Mouse (Mus musculus) MEL (cell line): ENCODE results near the gene Tub. TPM values are rescaled to one million over a fixed set of nuclear protein-coding genes. Genes with fewer than 3 reads are reported as not detected.

Source experiments
- DNase-seq: peaks from one replicate; pipeline ENCODE4 v3.0.0; 2011; ENCODE audit warnings: low read depth, low spot score
- H3K27ac ChIP-seq: 2 replicates; pipeline ENCODE4 v1.5.1; 2012; ENCODE audit warnings: low read depth, mild to moderate bottlenecking, control low read depth, low read length, moderate library complexity; ENCODE audit not compliant: control insufficient read depth
- H3K27me3 ChIP-seq, 2 experiments: fragments of 150-350 bp in 1 of 2; sonication (generic) in 1 of 2; 2 replicates each; pipeline ENCODE4 v1.6.1; 2012; ENCODE audit warnings: low read length in 2 of 2, mild to moderate bottlenecking in 2 of 2, improper control_type of control experiment in 1 of 2, moderate library complexity in 1 of 2; ENCODE audit not compliant: insufficient read depth in 2 of 2, control insufficient read depth in 1 of 2
- H3K36me3 ChIP-seq, 2 experiments: 2 replicates each; pipeline ENCODE4 v1.6.1; 2012 to 2014; ENCODE audit warnings: low read length in 2 of 2, improper control_type of control experiment in 1 of 2, inconsistent platforms in 1 of 2, mild to moderate bottlenecking in 1 of 2; ENCODE audit not compliant: insufficient read depth in 2 of 2, control insufficient read depth in 1 of 2
- H3K4me1 ChIP-seq, 2 experiments: fragments of 150-350 bp in 1 of 2; sonication (generic) in 1 of 2; 2 replicates each; pipeline ENCODE4 v1.6.1; 2012; ENCODE audit warnings: low read length in 2 of 2, improper control_type of control experiment in 1 of 2, mild to moderate bottlenecking in 1 of 2; ENCODE audit not compliant: insufficient read depth in 2 of 2, control insufficient read depth in 1 of 2
- H3K4me3 ChIP-seq, 2 experiments: fragments of 150-350 bp in 1 of 2; sonication (generic) in 1 of 2; 2 replicates each; pipeline ENCODE4 v1.5.1; 2012; ENCODE audit warnings: low read depth in 2 of 2, low read length in 2 of 2, mild to moderate bottlenecking in 2 of 2, moderate library complexity in 2 of 2, control low read depth in 1 of 2, improper control_type of control experiment in 1 of 2; ENCODE audit not compliant: control insufficient read depth in 1 of 2, insufficient read depth in 1 of 2
- H3K79me2 ChIP-seq: 2 replicates; pipeline ENCODE4 v1.6.1; 2012; ENCODE audit warnings: mild to moderate bottlenecking, low read length, moderate library complexity; ENCODE audit not compliant: control insufficient read depth, poor library complexity, insufficient read depth
- H3K9ac ChIP-seq: 2 replicates; pipeline ENCODE4 v1.6.1; 2012; ENCODE audit warnings: low read depth, mild to moderate bottlenecking, control low read depth, low read length, moderate library complexity; ENCODE audit not compliant: control insufficient read depth, poor library complexity, severe bottlenecking
- H3K9me3 ChIP-seq: fragments of 150-350 bp; sonication (generic); replicated peaks from 2 replicates; pipeline ENCODE4 v1.6.1; 2012; ENCODE audit warnings: mild to moderate bottlenecking, low read length, improper control_type of control experiment, moderate library complexity; ENCODE audit not compliant: insufficient read depth
- BHLHE40 ChIP-seq: IDR thresholded peaks from 2 replicates; pipeline ENCODE4 v1.6.1; 2012; ENCODE audit warnings: low read depth, mild to moderate bottlenecking, inconsistent platforms, low read length, improper control_type of control experiment, borderline replicate concordance
- CHD1 ChIP-seq: IDR thresholded peaks from 2 replicates; pipeline ENCODE4 v1.6.1; 2012; ENCODE audit warnings: low read depth, mild to moderate bottlenecking, inconsistent platforms, low read length, improper control_type of control experiment
- CTCF ChIP-seq, 3 experiments: IDR thresholded peaks in 2 of 3; conservative IDR thresholded peaks in 1 of 3; 2 replicates each; pipeline ENCODE4 v1.5.1; 2011 to 2012; ENCODE audit warnings: low read length in 3 of 3, low read depth in 2 of 3, mild to moderate bottlenecking in 2 of 3, improper control_type of control experiment in 1 of 3, inconsistent platforms in 1 of 3, mixed read lengths in 1 of 3, moderate library complexity in 1 of 3; ENCODE audit not compliant: control insufficient read depth in 1 of 3, insufficient read depth in 1 of 3, poor library complexity in 1 of 3, severe bottlenecking in 1 of 3
- ELF1 ChIP-seq: IDR thresholded peaks from 2 replicates; pipeline ENCODE4 v1.6.1; 2014; ENCODE audit warnings: low read depth, mild to moderate bottlenecking, inconsistent platforms, low read length, improper control_type of control experiment, moderate library complexity
- GABPA ChIP-seq: IDR thresholded peaks from 2 replicates; pipeline ENCODE4 v1.6.1; 2012; ENCODE audit warnings: low read depth, mild to moderate bottlenecking, inconsistent platforms, low read length, improper control_type of control experiment, moderate library complexity
- MAX ChIP-seq: IDR thresholded peaks from 2 replicates; pipeline ENCODE4 v1.6.1; 2011; ENCODE audit warnings: low read length, improper control_type of control experiment
- MAZ ChIP-seq: IDR thresholded peaks from 2 replicates; pipeline ENCODE4 v1.6.1; 2012; ENCODE audit warnings: low read depth, mild to moderate bottlenecking, inconsistent platforms, low read length, improper control_type of control experiment
- MEF2A ChIP-seq: IDR thresholded peaks from 2 replicates; pipeline ENCODE4 v1.6.1; 2014; ENCODE audit warnings: low read depth, mild to moderate bottlenecking, inconsistent platforms, low read length, improper control_type of control experiment; ENCODE audit not compliant: poor library complexity, insufficient replicate concordance, severe bottlenecking; ENCODE audit errors: extremely low read depth
- MYB ChIP-seq: IDR thresholded peaks from 2 replicates; pipeline ENCODE4 v1.6.1; 2011; ENCODE audit warnings: mild to moderate bottlenecking, low read depth, low read length, improper control_type of control experiment
- MYC ChIP-seq: IDR thresholded peaks from 2 replicates; pipeline ENCODE4 v1.6.1; 2011; ENCODE audit warnings: low read depth, mild to moderate bottlenecking, low read length, improper control_type of control experiment, moderate library complexity
- NRF1 ChIP-seq: IDR thresholded peaks from 2 replicates; pipeline ENCODE4 v1.6.1; 2014; ENCODE audit warnings: low read depth, mild to moderate bottlenecking, inconsistent platforms, low read length, improper control_type of control experiment, moderate library complexity; ENCODE audit not compliant: poor library complexity, insufficient read depth, severe bottlenecking
- POLR2A ChIP-seq, 2 experiments: IDR thresholded peaks; 2 replicates each; pipeline ENCODE4 v1.6.1; 2011 to 2012; ENCODE audit warnings: low read length in 2 of 2, mild to moderate bottlenecking in 2 of 2, control low read depth in 1 of 2, improper control_type of control experiment in 1 of 2, low read depth in 1 of 2, moderate library complexity in 1 of 2; ENCODE audit not compliant: control insufficient read depth in 1 of 2, insufficient read depth in 1 of 2, poor library complexity in 1 of 2
- RAD21 ChIP-seq: IDR thresholded peaks from 2 replicates; pipeline ENCODE4 v1.6.1; 2011; ENCODE audit warnings: mild to moderate bottlenecking, low read depth, low read length, improper control_type of control experiment
- RCOR1 ChIP-seq: IDR thresholded peaks from 2 replicates; pipeline ENCODE4 v1.6.1; 2012; ENCODE audit warnings: low read depth, mild to moderate bottlenecking, inconsistent platforms, low read length, improper control_type of control experiment
- SMC3 ChIP-seq: IDR thresholded peaks from 2 replicates; pipeline ENCODE4 v1.6.1; 2011; ENCODE audit warnings: low read depth, low read length, improper control_type of control experiment
- TCF12 ChIP-seq: IDR thresholded peaks from 2 replicates; pipeline ENCODE4 v1.6.1; 2014; ENCODE audit warnings: low read depth, mild to moderate bottlenecking, inconsistent platforms, low read length, improper control_type of control experiment, moderate library complexity
- USF2 ChIP-seq, 2 experiments: IDR thresholded peaks; 2 replicates each; pipeline ENCODE4 v1.6.1; 2011 to 2012; ENCODE audit warnings: improper control_type of control experiment in 2 of 2, low read length in 2 of 2, borderline replicate concordance in 1 of 2, inconsistent platforms in 1 of 2, low read depth in 1 of 2, mild to moderate bottlenecking in 1 of 2; ENCODE audit not compliant: insufficient read depth in 1 of 2
- ZC3H11A ChIP-seq: IDR thresholded peaks from 2 replicates; pipeline ENCODE4 v1.6.1; 2012; ENCODE audit warnings: low read depth, mild to moderate bottlenecking, inconsistent platforms, low read length, improper control_type of control experiment
- ZKSCAN1 ChIP-seq: IDR thresholded peaks from 2 replicates; pipeline ENCODE4 v1.6.1; 2012; ENCODE audit warnings: low read depth, mild to moderate bottlenecking, inconsistent platforms, low read length, improper control_type of control experiment, moderate library complexity
- polyA plus RNA-seq, 2 experiments: library from polyadenylated mRNA; stranded (reverse) in 1 of 2; unstranded in 1 of 2; fragments of >175 nt in 1 of 2; fragments of >200 nt in 1 of 2; gene quantifications; 2 replicates each; pipeline versions ENCODE4 v1.2.1 to v1.2.4; 2012; ENCODE audit warnings: low replicate concordance in 2 of 2, low read depth in 1 of 2; ENCODE audit not compliant: insufficient read length in 2 of 2, insufficient read depth in 1 of 2, missing spikeins in 1 of 2
- total RNA-seq: library from RNA; depleted of rRNA; stranded (reverse); fragments of 300-350 nt; gene quantifications from 2 replicates; pipeline ENCODE4 v1.2.3, GENCODE M21; 2012

The Tub gene
- total and polyA plus RNA-seq, 3 experiments = not detected

DNA sequence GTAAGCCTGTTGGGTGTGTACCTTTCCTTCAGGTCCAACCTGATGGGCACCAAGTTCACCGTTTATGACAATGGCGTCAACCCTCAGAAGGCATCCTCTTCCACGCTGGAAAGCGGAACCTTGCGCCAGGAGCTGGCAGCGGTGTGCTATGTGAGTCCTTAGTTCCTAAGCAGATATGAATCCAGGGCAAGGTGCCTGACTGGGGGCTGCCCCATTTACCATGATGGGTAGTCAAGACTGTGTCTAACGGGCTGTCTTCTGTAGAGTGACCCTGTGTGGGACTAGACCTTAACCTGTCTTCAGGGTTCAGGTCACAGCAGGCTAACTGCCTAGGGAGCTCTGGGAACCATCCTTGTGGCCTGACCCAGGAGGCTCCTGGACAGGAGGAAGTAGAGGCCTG, 77.6 kb downstream of the Tub start:
- Histone ChIP-seq H3K36me3 (no peaks in the 10 kb centered on the region), H3K79me2 (no peaks in the 10 kb centered on the region), H3K27me3 (no peaks in the 10 kb centered on the region), H3K4me1 (no peaks in the 10 kb centered on the region), H3K9ac (no peak overlapping the region), H3K4me3 (no peak overlapping the region), H3K27ac (no peak overlapping the region), H3K9me3 (no peaks in the 10 kb centered on the region)
- TF ChIP-seq ZKSCAN1 = no peak
- no peak for TF ChIP-seq MYB
- TF ChIP-seq POLR2A (IDR thresholded peaks at IDR 0.05; ENCODE audit: control insufficient read depth in 1 of 2, insufficient read depth in 1 of 2, low read depth in 1 of 2, low read length in 2 of 2, poor library complexity in 1 of 2) = no peak
- TF ChIP-seq CHD1 = no peak
- no peak for TF ChIP-seq GABPA
- no peak for TF ChIP-seq MAX
- no peak for TF ChIP-seq MAZ
- DNase-seq = no peak

DNA sequence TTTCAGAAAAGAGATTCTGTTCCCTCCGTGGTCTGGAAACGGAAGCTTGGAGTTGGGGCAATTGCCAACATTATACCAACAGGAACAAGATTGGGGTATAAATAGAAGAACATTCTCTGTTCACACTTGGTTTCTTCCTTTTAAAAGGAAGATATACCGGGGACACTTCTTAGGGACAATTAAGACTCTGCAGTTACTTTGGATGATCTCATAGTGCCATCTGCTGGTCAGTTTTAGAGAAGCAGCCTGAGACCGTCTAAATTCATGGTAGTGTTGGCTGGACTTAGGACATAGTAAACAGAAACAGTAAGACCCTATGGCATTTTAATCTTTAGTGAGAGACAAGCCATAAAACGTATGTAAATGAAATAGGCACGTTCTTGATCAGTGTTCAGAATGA, 78.1 kb downstream of the Tub start:
- TF ChIP-seq MEF2A (no peak), CHD1 (no peak), USF2 (IDR thresholded peaks at IDR 0.05; ENCODE audit: borderline replicate concordance in 1 of 2, insufficient read depth in 1 of 2, low read depth in 1 of 2, low read length in 2 of 2) (no peak), CTCF (IDR thresholded peaks at IDR 0.05 in 2 of 3, conservative IDR thresholded peaks at IDR 0.05 in 1 of 3; ENCODE audit: control insufficient read depth in 1 of 3, insufficient read depth in 1 of 3, low read depth in 2 of 3, low read length in 3 of 3, poor library complexity in 1 of 3, severe bottlenecking in 1 of 3) (peak; percentile 43 to 76 (median 52)), BHLHE40 (no peak), ELF1 (no peak), NRF1 (no peak), TCF12 (no peak), ZC3H11A (0 out of 2 replicates have a peak, but pooled peaks have one; percentile 25), ZKSCAN1 (no peak), RCOR1 (no peak), RAD21 (peak; percentile 80), MYC (no peak), SMC3 (peak; percentile 59)
- no peaks in the 10 kb centered on the region for H3K4me1 ChIP-seq
- no peaks in the 10 kb centered on the region for H3K79me2 ChIP-seq
- H3K4me3 ChIP-seq = no peak overlapping the region
- H3K9ac ChIP-seq = no peak overlapping the region
- DNase-seq = peak; percentile 54
- no peak overlapping the region for H3K27ac ChIP-seq
- no peaks in the 10 kb centered on the region for H3K9me3 ChIP-seq
- H3K27me3 ChIP-seq = no peaks in the 10 kb centered on the region
- H3K36me3 ChIP-seq = no peaks in the 10 kb centered on the region
